23 mouse cellular contexts compared by ENCODE assay signal in the genomic region with DNA sequence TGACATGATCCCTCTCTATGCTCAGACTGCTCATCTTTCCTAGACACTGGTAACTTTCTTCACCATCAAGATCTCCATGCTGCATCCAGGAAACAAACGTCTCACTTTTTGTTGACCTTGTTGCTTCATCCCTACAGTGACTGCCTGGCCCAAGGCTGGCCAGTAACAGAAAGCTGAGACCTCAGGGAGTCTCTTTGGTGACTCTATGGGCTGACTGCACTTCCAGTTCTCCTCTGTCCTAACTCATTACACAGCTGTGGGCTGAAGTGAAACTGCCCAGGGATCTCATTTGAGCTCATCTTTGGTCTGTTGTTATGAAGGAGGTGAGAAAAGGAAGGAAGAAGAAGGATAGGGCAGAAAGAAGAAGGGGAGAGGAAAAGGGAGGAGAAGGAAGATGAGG. TPM values are rescaled to one million over a fixed set of nuclear protein-coding genes. Genes with fewer than 3 reads are reported as not detected.
DNase-seq lines count a peak whose midpoint lies in the region; ATAC-seq and TF ChIP-seq lines count a peak whose summit lies in the region.
"Had no signal": no experiment of that assay in that cellular context is flagged by ENCODE, and none has a peak within 500 bp of the region (broad histone marks: within the 10 kb centered on the region; RNA-seq: fewer than 3 reads in every experiment).

No protein-coding gene starts in this region.

- TF ChIP-seq POLR2A in cerebellum, adult 2 months (IDR thresholded peaks at IDR 0.05; ENCODE audit: borderline replicate concordance, insufficient read depth, low read length): no peak

- 0 out of 2 replicates have a peak overlapping the region, but pooled peaks have one; percentile 12 for H3K27ac ChIP-seq in limb, embryonic 12.5 days
- H3K27ac ChIP-seq in limb, embryonic 10.5 days: no peak overlapping the region
- H3K27ac ChIP-seq in cerebellum, adult 2 months (ENCODE audit: insufficient read depth, low read length): no peak overlapping the region
- H3K27ac ChIP-seq: embryonic facial prominence, embryonic 12.5 days; forebrain, embryonic 12.5 days; midbrain, embryonic 10.5 days; neural tube, embryonic 13.5 days had no signal

- peak; percentile 20 to 28 for DNase-seq in heart, adult 18-20 months
- DNase-seq in heart, postnatal 36 days: no peak
- DNase-seq in limb, embryonic 10.5 days (ENCODE audit: low spot score): no peak
- peak; percentile 52 for DNase-seq in gastrocnemius, postnatal 25 days
- no peak for DNase-seq in urinary bladder, postnatal 4 days (ENCODE audit: low spot score in 2 of 2)
- no peak for DNase-seq in cerebellum, adult 2 months
- DNase-seq: adrenal gland, postnatal 36 days; cerebellum, adult 11 months; cerebellum, postnatal 10 days; heart, postnatal 10 days; kidney, adult 8-10 months; left cerebral cortex, postnatal 4 days; lung, postnatal 4 days had no signal

- no peak for TF ChIP-seq CTCF in cerebellum, adult 2 months (IDR thresholded peaks at IDR 0.05; ENCODE audit: borderline replicate concordance, insufficient read depth, low read depth, low read length)

- ATAC-seq in limb, embryonic 12.5 days (ENCODE audit: insufficient number of reproducible peaks, insufficient read depth, low FRiP score, low TSS enrichment, low read depth): no peak
- ATAC-seq: midbrain, embryonic 16.5 days had no signal

- 72% methylated on average over 1 of the region's 1 CpGs for WGBS in limb, embryonic 12.5 days
- 76% methylated on average over 1 of the region's 1 CpGs for WGBS in limb, embryonic 10.5 days
- WGBS in cerebellum, adult 2 months: 72% methylated on average over 1 of the region's 1 CpGs

- no peaks in the 10 kb centered on the region for H3K27me3 ChIP-seq in limb, embryonic 12.5 days
- H3K27me3 ChIP-seq in limb, embryonic 10.5 days (ENCODE audit: low read depth, poor library complexity, severe bottlenecking): no peaks in the 10 kb centered on the region
- H3K27me3 ChIP-seq in cerebellum, adult 2 months (ENCODE audit: control insufficient read depth, insufficient read depth, low read length): no peaks in the 10 kb centered on the region
- H3K27me3 ChIP-seq: embryonic facial prominence, embryonic 12.5 days; forebrain, embryonic 12.5 days; heart, embryonic 12.5 days; hindbrain, embryonic 13.5 days; neural tube, embryonic 13.5 days had no signal

- intact Hi-C loops in heart, postnatal 36 days (cut with DNase I): no loop called here

- H3K4me1 ChIP-seq in limb, embryonic 12.5 days (replicated peaks): peaks cover 17% of the 10 kb centered on the region
- peaks cover 21% of the 10 kb centered on the region for H3K4me1 ChIP-seq in limb, embryonic 10.5 days
- H3K4me1 ChIP-seq in cerebellum, adult 2 months (ENCODE audit: control insufficient read depth, insufficient read depth, low read length): no peaks in the 10 kb centered on the region
- H3K4me1 ChIP-seq: forebrain, embryonic 12.5 days; hindbrain, embryonic 13.5 days; midbrain, embryonic 10.5 days; neural tube, embryonic 13.5 days had no signal

- no peaks in the 10 kb centered on the region for H3K9me3 ChIP-seq in limb, embryonic 12.5 days
- no peaks in the 10 kb centered on the region for H3K9me3 ChIP-seq in limb, embryonic 10.5 days (replicated peaks)
- H3K9me3 ChIP-seq: embryonic facial prominence, embryonic 12.5 days; forebrain, embryonic 12.5 days; heart, embryonic 12.5 days; hindbrain, embryonic 13.5 days; midbrain, embryonic 10.5 days; neural tube, embryonic 13.5 days had no signal

- no peak overlapping the region for H3K4me2 ChIP-seq in limb, embryonic 12.5 days
- H3K4me2 ChIP-seq: embryonic facial prominence, embryonic 12.5 days; forebrain, embryonic 12.5 days; heart, embryonic 12.5 days; hindbrain, embryonic 13.5 days; neural tube, embryonic 13.5 days had no signal

- H3K9ac ChIP-seq in limb, embryonic 12.5 days (replicated peaks): no peak overlapping the region
- H3K9ac ChIP-seq: embryonic facial prominence, embryonic 12.5 days; forebrain, embryonic 12.5 days; heart, embryonic 12.5 days; hindbrain, embryonic 13.5 days; neural tube, embryonic 13.5 days had no signal

- no peak overlapping the region for H3K4me3 ChIP-seq in limb, embryonic 12.5 days (replicated peaks)
- H3K4me3 ChIP-seq in limb, embryonic 10.5 days: no peak overlapping the region
- H3K4me3 ChIP-seq in cerebellum, adult 2 months (replicated peaks; ENCODE audit: insufficient read depth, low read depth, low read length): no peak overlapping the region
- H3K4me3 ChIP-seq: embryonic facial prominence, embryonic 12.5 days; erythroblast, embryonic 14.5 days; forebrain, embryonic 12.5 days; heart, embryonic 12.5 days; hindbrain, embryonic 13.5 days; midbrain, embryonic 10.5 days; myocyte; neural tube, embryonic 13.5 days had no signal

- H3K36me3 ChIP-seq in limb, embryonic 12.5 days: no peaks in the 10 kb centered on the region
- H3K36me3 ChIP-seq in limb, embryonic 10.5 days: no peaks in the 10 kb centered on the region
- H3K36me3 ChIP-seq: embryonic facial prominence, embryonic 12.5 days; forebrain, embryonic 12.5 days; heart, embryonic 12.5 days; hindbrain, embryonic 13.5 days; midbrain, embryonic 10.5 days; neural tube, embryonic 13.5 days had no signal

RNA-seq across cellular contexts. Expression of a gene that starts 39.1 kb away (rescaled TPM):
- total RNA-seq in heart, adult 18-20 months (2021): 10 to 100 TPM; 22.9 to 24.8 TPM
- 10 to 100 TPM; 23.4 to 25.7 TPM for total RNA-seq in heart, postnatal 36 days (2021)
- polyA plus RNA-seq in limb, embryonic 12.5 days (2016; fragmentation: Nextera tagmentation; extraction: Ambion mirVana): 21.3 and 23.1 TPM in 2 replicates
- 17.3 and 18.6 TPM in 2 replicates for polyA plus RNA-seq in limb, embryonic 10.5 days (2016; fragmentation: Nextera tagmentation; extraction: Ambion mirVana)
- total RNA-seq in gastrocnemius, postnatal 25 days (2021): 10 to 100 TPM; 32.5 to 36.8 TPM
- polyA plus RNA-seq in cerebellum, adult 2 months (2012; rRNA removed): 30.4 TPM in 2 replicates

Comparison
In these comparisons a context has a peak if more than half of its experiments do, and no peak if none do; other contexts are left out.
1. DNase-seq: peak in heart, adult 18-20 months (2 of 2) and gastrocnemius, postnatal 25 days (single experiment); none in heart, postnatal 36 days (0 of 2), limb, embryonic 10.5 days (single experiment), urinary bladder, postnatal 4 days (0 of 2) and cerebellum, adult 2 months (0 of 2).